Mouse (Mus musculus) heart, adult 11 months (tissue): ENCODE measurements around the gene Plac1.
A peak's percentile ranks its signal among the peaks of the same experiment; 100 is the strongest.

Source experiments
- DNase-seq: peaks from one replicate; pipeline ENCODE4 v3.0.0; 2022

The Plac1 gene

DNA sequence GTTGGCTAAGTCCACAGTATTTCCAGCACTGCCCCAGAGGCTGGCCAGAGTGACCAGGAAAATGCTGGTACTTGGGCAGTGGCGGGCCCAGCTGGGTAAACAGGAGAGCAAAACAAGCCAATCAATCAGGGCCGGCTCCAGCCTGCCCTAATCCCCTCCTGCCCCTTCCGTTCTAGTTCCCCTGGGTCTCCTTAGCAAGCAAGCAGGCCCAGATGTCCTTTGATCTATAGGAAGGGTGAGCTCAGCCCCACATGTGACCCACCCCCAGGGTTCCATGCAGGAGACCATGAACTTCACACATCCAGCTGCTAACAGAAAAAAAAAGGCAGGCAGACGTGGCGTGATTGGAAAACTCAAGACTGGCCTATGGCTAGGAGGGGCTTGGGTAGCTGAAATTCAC, 43.5 kb downstream of the Plac1 start:
- DNase-seq: no peak

DNA sequence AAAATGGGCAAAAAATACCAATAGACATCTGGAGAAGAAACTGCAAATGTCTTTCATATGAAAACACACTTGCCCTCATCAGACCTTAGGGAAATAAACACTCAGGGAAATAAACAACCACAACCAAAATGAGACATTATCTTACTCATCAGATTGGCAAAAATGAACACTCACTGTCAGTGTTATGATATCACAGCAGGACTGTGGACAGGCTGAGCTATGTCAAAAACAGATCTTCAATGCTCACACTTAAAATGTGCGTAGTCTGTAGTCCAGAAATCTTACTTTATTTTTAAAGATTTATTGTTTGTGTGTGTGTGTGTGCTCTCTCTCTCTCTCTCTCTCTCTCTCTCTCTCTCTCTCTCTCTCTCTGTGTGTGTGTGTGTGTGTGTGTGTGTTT, 51.2 kb downstream of the Plac1 start:
- DNase-seq: no peak

DNA sequence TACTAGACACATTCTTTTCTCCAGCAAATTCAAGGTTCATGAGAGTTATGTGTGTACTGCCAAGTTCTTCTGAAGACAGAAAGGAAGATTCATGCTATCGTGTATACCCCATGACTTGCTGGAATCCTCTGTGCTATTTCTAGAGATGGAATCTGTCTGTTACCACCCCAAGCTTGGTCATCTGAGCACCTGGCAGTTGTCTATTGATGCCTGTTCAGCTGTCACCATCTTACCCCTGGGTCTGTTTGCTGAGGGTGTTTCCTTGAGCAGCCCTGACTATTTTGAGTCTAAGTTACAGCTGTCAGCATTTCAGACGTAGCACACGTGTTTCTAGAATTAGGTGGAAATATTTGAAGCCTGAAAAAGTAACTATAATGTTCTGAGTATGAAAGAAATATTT, 60.1 kb downstream of the Plac1 start:
- DNase-seq: no peak

DNA sequence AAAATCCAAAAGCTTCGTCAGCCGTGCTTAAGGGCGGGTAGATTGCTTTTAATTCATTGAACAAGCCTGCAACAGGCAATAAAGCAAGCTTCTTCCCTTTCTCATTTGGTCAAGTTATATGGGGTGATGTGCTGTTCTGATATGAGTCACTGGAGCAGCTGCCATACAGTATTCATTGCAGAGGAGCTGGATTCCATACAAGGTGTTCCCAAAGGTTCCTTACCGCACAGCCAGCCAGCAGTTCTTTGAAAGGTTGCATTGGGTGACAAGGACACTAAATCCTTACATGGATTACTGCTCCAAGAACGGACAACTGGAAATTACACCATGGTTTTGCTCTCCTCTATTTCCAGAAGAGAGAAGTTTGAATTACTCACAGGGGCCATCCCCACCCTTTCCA, 63.6 kb downstream of the Plac1 start:
- DNase-seq: no peak

GRCm38 (mm10) chrX:53168623-53169022, 71.3 kb downstream of the Plac1 start:
- no peak for DNase-seq

- peak; percentile 93 for DNase-seq
These were observed 72.9 kb downstream of the Plac1 start for GRCm38 (mm10) chrX:53166901-53167525.

- peak; percentile 97 for DNase-seq
These were observed 73.5 kb downstream of the Plac1 start for GRCm38 (mm10) chrX:53166251-53166900.

DNA sequence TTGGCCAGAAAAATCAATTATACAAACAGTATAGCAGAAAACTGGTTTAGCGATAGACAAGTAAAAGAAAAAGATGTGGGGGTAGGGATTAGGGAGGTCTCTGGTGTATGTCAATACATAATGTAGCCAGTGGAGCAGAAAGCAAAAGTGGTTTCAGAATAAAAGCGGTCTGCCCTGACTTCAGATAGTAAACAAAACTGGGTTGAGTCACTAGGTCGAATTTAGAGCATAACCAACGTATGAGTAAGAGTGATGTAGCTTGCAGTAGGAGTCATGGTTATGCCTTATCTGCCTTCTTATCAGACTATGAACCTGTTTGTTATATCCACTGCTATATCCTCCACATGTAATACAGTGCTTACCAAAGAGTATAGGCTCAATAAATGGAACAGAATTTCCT, 77.3 kb downstream of the Plac1 start:
- no peak for DNase-seq

GRCm38 (mm10) chrX:53161583-53161982, 78.3 kb downstream of the Plac1 start:
- DNase-seq: no peak

DNA sequence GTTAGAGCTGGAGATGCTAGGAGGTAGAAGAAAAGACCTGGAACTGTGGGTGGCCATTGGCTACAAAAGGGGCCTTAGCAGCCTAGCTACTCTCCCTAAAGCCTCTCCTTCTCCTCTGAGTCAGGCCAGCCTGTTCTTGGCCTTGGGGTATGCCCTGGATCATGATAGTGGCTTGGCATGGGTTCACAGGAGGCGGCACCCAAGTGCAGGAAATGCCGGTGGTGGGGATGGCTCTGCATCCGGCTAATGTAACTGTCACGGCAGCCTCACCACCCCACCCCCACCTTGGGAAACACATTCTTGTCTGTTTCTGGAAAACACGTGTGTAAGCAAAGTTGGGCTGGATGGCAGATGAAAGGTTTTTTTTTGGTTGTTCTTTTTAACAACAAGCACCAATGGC, 78.8 kb downstream of the Plac1 start:
- peak; percentile 87 for DNase-seq

DNA sequence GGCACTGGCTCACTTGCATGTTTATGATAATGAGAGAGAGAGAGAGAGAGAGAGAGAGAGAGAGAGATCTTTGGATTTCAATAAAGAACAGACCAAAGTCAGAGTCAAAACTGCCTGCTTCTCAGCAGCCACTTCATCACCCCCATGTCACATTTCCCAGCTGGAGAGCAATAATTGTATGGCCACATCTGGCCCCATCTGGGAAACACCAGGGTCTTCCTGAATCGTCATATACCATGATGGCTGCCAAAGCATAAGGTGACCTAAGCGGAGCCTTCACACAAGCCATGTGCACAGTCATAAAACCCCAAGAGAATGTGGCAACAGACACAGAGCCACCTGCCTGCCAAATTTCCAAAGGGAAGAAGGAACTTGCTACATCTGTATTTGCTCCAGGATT, 91.9 kb downstream of the Plac1 start:
- no peak for DNase-seq

GRCm38 (mm10) chrX:53146389-53146917, 93.5 kb downstream of the Plac1 start:
- DNase-seq: no peak

DNA sequence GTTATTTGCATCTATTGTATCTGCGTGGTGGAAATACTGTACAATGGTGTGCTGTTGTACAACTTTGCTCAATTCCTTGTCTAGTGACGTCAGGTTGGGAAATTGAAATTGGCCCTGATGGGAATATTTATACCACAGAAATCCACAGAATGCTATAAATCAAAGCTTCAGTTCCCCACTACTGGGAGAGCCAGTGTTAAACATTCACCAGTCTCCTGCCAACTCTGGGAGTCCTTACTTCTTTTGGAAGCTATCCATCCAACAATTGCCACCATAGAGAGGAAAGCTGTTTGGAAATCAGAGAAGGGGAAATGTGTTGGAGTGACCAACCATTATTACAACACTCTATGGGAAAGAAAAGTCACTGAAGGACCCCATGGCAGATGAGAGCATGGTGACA, 100.3 kb downstream of the Plac1 start:
- DNase-seq: no peak

DNA sequence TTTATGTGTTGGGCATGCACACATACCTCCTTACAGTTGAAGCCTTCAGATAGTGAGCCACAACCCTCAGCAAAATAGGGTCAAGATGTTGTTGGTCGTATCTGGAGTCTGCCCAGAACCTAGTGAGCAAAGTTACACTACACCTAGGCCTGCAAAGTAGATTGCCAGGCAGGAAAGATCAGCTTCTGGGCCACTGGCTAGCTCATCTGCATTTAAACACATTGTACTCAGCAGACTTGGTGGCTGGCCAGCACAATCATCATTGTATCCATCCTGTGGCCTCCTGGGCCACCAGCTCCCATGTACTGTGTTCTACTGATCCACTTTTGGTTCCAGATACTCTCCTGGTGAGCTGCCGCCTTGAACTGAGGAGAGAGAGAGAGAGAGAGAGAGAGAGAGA, 102.8 kb downstream of the Plac1 start:
- no peak for DNase-seq

DNA sequence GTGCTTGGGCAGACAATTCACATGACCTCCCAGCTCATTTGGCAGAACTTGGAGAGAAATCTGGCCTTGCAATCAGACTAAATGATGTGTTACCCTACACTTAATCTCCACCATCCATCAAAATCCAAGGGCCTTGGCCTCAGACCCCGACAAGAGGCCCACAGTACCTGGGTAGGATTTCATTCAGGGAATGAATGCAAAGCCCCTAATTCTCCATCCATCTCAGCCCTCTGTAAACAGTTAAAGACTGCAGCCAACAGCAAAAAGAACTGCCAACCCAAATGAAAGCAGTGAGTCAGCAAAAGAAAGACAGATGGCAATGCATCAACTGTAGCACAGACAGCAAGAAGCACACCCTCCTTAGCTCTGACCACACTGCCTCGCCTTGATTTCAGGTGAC, 110.4 kb downstream of the Plac1 start:
- DNase-seq: no peak

- no peak for DNase-seq
These were observed 113.3 kb downstream of the Plac1 start for GRCm38 (mm10) chrX:53126492-53127033.

- no peak for DNase-seq
These were observed 114.0 kb downstream of the Plac1 start for GRCm38 (mm10) chrX:53125838-53126467.

DNA sequence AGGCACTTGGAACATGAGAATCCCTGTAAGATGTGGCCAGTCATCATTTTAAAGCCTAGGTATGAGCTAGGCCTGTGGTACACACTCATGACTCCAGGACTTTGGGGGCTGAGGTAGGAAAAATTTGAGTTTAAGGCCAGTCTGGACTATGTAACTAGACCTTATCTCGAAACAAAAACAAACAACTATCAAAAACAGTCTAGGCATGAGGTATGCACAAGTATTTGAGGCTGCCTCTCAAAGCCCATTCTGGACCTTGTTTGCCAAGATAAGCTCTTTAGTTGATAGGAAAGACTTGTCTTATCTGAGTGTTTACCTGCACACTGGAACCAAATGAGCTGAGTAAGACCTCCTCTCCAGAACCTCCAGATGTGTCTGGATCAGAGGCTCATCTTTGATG, 116.3 kb downstream of the Plac1 start:
- DNase-seq: no peak

GRCm38 (mm10) chrX:53118631-53119030, 121.3 kb downstream of the Plac1 start:
- DNase-seq: peak; percentile 92

DNA sequence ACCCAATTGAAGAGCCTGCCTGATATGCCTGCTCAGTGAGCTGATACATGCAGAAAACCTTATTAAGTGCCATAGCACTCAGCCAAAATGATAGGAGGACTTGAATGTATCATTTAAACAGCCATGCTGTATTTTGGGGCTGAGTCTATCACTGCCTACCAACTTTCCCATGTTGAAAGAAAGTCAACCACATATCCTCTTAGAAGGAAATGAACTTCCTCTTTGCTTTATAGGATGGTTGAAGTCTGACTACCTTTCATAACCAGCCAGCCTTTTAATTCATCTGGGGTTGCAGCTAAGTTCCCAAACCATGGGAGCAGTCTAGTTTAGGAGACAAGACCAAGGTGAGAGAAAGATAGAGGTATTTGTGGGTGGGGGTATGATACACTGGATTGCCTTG, 121.9 kb downstream of the Plac1 start:
- no peak for DNase-seq

DNA sequence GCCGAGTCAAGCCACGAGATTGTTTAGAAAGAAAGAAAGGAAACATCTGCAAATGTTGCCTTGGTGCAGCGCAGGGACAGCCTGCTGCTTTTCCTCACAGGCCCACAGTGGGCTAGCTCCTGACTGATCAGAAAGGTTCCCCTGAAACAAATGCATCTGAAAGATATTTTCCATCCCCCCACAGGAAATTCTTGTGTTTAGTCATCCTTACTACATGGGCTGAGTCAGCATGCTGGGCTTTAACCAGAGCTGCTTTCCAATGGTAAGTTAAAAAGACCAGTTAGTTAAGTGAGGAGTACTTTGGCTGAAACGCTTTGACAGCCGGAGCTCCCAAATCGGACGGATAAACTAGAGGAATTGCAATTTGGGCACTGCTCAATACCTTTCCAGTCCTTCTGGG, 124.9 kb downstream of the Plac1 start:
- peak; percentile 90 for DNase-seq

- no peak for DNase-seq
These were observed 129.8 kb downstream of the Plac1 start for GRCm38 (mm10) chrX:53110142-53110541.

DNA sequence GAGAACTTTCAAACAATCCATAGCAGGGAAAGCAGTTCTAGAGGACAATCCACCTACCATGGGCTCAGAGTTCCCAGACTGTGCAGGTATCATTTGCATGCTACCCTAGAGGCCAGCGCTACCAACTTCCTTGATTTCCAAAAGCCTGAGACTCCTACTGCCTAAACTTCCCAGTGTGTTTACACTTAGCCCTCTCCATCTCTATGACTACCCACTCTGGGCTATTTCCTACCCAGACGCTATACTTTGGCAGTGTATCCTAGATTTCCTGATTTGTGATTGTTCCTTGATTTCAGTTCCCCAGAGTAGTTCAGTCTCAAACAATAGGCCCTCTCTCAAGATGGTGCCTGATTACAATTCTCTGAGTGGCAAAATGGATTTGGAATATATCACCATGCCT, 132.8 kb downstream of the Plac1 start:
- no peak for DNase-seq

DNA sequence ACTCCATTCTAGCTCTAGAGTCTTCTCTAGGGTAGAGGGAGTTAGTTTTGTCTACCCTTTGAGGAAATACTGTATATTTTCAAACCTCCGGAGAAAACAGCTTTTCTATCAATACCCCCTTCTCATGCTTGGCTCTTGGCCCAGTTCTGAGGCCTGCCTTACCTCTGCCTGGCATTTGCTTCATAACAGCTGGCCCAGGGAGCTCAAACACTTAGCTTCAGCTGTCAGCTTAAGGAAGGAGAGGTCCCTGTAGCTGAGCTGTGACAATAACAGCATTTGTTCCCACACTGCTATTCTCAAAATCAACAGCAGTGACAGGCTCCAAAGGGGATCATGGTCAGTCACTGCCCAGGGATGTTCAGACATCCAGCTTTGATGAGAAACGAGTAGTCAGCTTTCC, 138.7 kb downstream of the Plac1 start:
- no peak for DNase-seq
